Mouse (Mus musculus) left cerebral cortex, adult 8-10 months (tissue): ENCODE measurements at regions not wholly inside any gene's neighbourhood (a gene's known extent, or its start where the extent isn't known, plus 50 kb on each side); places are given as distances from the start of the nearest gene placed in this dataset.
A peak's percentile ranks its signal among the peaks of the same experiment; 100 is the strongest.

ENCODE experiments used
- DNase-seq, 2 experiments: peaks; one replicate each; pipeline ENCODE4 v3.0.0; 2022; ENCODE audit warnings: low spot score in 2 of 2

GRCm38 (mm10) chr4:84032505-84032904 is 507.2 kb downstream of the Ccdc171 start:
- no peak for DNase-seq

GRCm38 (mm10) chr4:84035347-84035746 is 510.0 kb downstream of the Ccdc171 start:
- DNase-seq = no peak

- DNase-seq = no peak
Measured at GRCm38 (mm10) chr4:84037535-84037934, 512.2 kb downstream of the Ccdc171 start.

GRCm38 (mm10) chr4:84050243-84050642 is 524.9 kb downstream of the Ccdc171 start:
- no peak for DNase-seq

- DNase-seq = no peak
Measured at GRCm38 (mm10) chr4:84056863-84057502, 531.6 kb downstream of the Ccdc171 start.

- no peak for DNase-seq
Measured at GRCm38 (mm10) chr4:84060187-84060586, 534.8 kb downstream of the Ccdc171 start.

- DNase-seq = no peak
Measured at GRCm38 (mm10) chr4:84063755-84064154, 538.4 kb downstream of the Ccdc171 start.

- DNase-seq = peak; percentile 11 to 71
Measured at GRCm38 (mm10) chr4:84064614-84065456, 539.5 kb downstream of the Ccdc171 start.

- no peak for DNase-seq
Measured at GRCm38 (mm10) chr4:84065457-84066124, 540.2 kb downstream of the Ccdc171 start.

GRCm38 (mm10) chr4:84067931-84068575 is 542.7 kb downstream of the Ccdc171 start:
- DNase-seq = no peak

- no peak for DNase-seq
Measured at GRCm38 (mm10) chr4:84068947-84069663, 543.8 kb downstream of the Ccdc171 start.

GRCm38 (mm10) chr4:84069681-84070080 is 544.3 kb downstream of the Ccdc171 start:
- DNase-seq = no peak

- DNase-seq = no peak
Measured at GRCm38 (mm10) chr4:84070089-84070488, 544.7 kb downstream of the Ccdc171 start.

- DNase-seq = no peak
Measured at GRCm38 (mm10) chr4:84072096-84072495, 546.8 kb downstream of the Ccdc171 start.

- no peak for DNase-seq
Measured at GRCm38 (mm10) chr4:84076526-84076925, 551.2 kb downstream of the Ccdc171 start.

- DNase-seq = no peak
Measured at GRCm38 (mm10) chr4:84079516-84079915, 554.2 kb downstream of the Ccdc171 start.

GRCm38 (mm10) chr4:84081518-84081917 is 556.2 kb downstream of the Ccdc171 start:
- DNase-seq = no peak

GRCm38 (mm10) chr4:84088166-84088565 is 562.8 kb downstream of the Ccdc171 start:
- DNase-seq = no peak

- no peak for DNase-seq
Measured at GRCm38 (mm10) chr4:84092509-84092908, 567.2 kb downstream of the Ccdc171 start.

GRCm38 (mm10) chr4:84095237-84095636 is 569.9 kb downstream of the Ccdc171 start:
- DNase-seq = no peak

- DNase-seq = no peak
Measured at GRCm38 (mm10) chr4:84096081-84096480, 570.7 kb downstream of the Ccdc171 start.
